Mouse (Mus musculus) stomach, postnatal 0 days (tissue): ENCODE measurements around the gene Rin2. TPM values are rescaled to one million over a fixed set of nuclear protein-coding genes. Genes with fewer than 3 reads are reported as not detected.

Experiments
- ATAC-seq: fragments of 200-750 bp; cut with Nextera tagmentation; 2 replicates; pipeline ENCODE4 v1.8.0; 2017; ENCODE audit not compliant: low FRiP score, low TSS enrichment
- DNase-seq: peaks from one replicate; pipeline ENCODE4 v3.0.0-alpha.2; 2016; ENCODE audit warnings: low spot score
- H3K27ac ChIP-seq: fragments of 300-500 bp; sonication (generic); replicated peaks from 2 replicates; pipeline ENCODE4 v1.5.1; 2014; ENCODE audit warnings: mild to moderate bottlenecking, control low read depth
- H3K27me3 ChIP-seq: fragments of 300-500 bp; sonication (generic); 2 replicates; pipeline ENCODE4 v1.6.1; 2014; ENCODE audit warnings: low read length; ENCODE audit not compliant: control insufficient read depth, insufficient read depth
- H3K36me3 ChIP-seq: fragments of 300-500 bp; sonication (generic); 2 replicates; pipeline ENCODE4 v1.6.1; 2014; ENCODE audit warnings: low read length, mixed read lengths; ENCODE audit not compliant: control insufficient read depth, insufficient read depth
- H3K4me1 ChIP-seq: fragments of 300-500 bp; sonication (generic); replicated peaks from 2 replicates; pipeline ENCODE4 v1.6.1; 2014; ENCODE audit warnings: antibody characterized with exemption; ENCODE audit not compliant: control insufficient read depth, insufficient read depth
- H3K4me2 ChIP-seq: fragments of 300-500 bp; sonication (generic); replicated peaks from 2 replicates; pipeline ENCODE4 v1.6.1; 2014; ENCODE audit warnings: low read depth, mild to moderate bottlenecking, control low read depth, moderate library complexity
- H3K4me3 ChIP-seq: fragments of 300-500 bp; sonication (generic); 2 replicates; pipeline ENCODE4 v1.5.1; 2014; ENCODE audit warnings: low read depth, low read length, control low read depth
- H3K9ac ChIP-seq: fragments of 300-500 bp; sonication (generic); 2 replicates; pipeline ENCODE4 v1.6.1; 2014; ENCODE audit warnings: mild to moderate bottlenecking, low read length, control low read depth, mixed read lengths
- H3K9me3 ChIP-seq: fragments of 300-500 bp; sonication (generic); 2 replicates; pipeline ENCODE4 v1.6.1; 2016; ENCODE audit warnings: low read length; ENCODE audit not compliant: control insufficient read depth
- CTCF ChIP-seq: IDR thresholded peaks from 2 replicates; pipeline ENCODE4 v1.5.1; 2016; ENCODE audit warnings: antibody characterized with exemption, low read depth, mild to moderate bottlenecking, moderate library complexity
- EP300 ChIP-seq: optimal IDR thresholded peaks from 2 replicates; pipeline ENCODE3; 2016; ENCODE audit warnings: antibody characterized with exemption
- WGBS: fragments of 180-500 bp; shearing (Covaris S2); extraction: QIAGEN DNeasy Blood & Tissue Kit; methylation state at CpG from one replicate; pipeline ENCODE4 v1.1.7; 2014; 5-methylcytosine and 5-hydroxymethylcytosine counted together
- polyA plus RNA-seq: library from polyadenylated mRNA; unstranded; fragments of >200 nt; fragmentation: Nextera tagmentation; extraction: Ambion mirVana; gene quantifications from 2 replicates; pipeline ENCODE4 v1.2.1, GENCODE M21; 2015

The Rin2 gene
- polyA plus RNA-seq, 1 experiment from 2014 or later, result 22.2 TPM

DNA sequence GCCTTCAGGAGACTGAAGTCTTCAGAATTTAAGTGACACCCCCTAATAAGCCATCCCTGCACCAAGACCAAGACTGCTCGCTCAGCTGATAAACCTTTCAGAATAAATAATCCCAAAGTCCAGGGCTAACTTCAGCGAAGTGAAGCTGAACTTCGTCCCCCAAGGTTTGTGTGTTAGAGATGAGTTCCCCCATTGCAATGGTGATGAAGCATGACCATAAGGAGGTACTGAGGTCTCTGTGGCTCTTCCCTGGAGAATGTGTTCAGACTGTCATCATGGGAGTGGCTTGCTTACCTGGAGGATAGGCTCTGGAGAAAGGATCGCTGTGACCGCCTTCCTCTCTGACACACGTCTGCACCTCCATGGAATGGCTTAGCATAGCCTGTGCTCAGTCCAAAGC is 133.7 kb downstream of the Rin2 start:
- no peak for TF ChIP-seq EP300
- no peak for TF ChIP-seq CTCF
- ATAC-seq (no peak), DNase-seq (no peak)
- Histone ChIP-seq H3K27ac (no peak overlapping the region), H3K9ac (no peak overlapping the region), H3K4me1 (no peaks in the 10 kb centered on the region), H3K9me3 (no peaks in the 10 kb centered on the region), H3K4me3 (no peak overlapping the region), H3K36me3 (no peaks in the 10 kb centered on the region), H3K4me2 (no peak overlapping the region), H3K27me3 (no peaks in the 10 kb centered on the region)
- 91% methylated on average over 6 of the region's 6 CpGs for WGBS

DNA sequence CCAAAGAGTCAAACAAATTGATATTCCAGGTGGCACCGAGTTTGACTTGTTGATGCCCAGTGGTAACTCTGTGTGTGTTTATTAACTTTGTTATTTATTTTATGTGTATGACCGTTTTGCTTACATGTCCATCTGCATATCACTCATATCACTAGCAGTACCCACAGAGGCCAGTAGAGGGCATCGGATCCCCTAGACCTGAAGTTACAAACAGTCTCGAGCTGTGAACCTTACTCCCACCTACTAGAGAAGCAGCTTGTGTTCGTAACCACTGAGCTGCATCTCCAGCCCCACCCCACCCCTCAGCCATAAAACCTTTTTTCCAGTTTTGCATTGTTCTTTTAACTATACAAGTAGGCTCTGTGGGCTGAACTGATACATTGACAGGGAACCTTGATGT is 135.7 kb downstream of the Rin2 start:
- Histone ChIP-seq H3K9ac (no peak overlapping the region), H3K9me3 (no peaks in the 10 kb centered on the region), H3K4me1 (no peaks in the 10 kb centered on the region), H3K4me3 (no peak overlapping the region), H3K27me3 (no peaks in the 10 kb centered on the region), H3K4me2 (no peak overlapping the region), H3K36me3 (no peaks in the 10 kb centered on the region), H3K27ac (no peak overlapping the region)
- ATAC-seq (no peak), DNase-seq (peak; percentile 29)
- WGBS, result 54% methylated on average over 5 of the region's 5 CpGs
- peak; percentile 67 for TF ChIP-seq CTCF
- no peak for TF ChIP-seq EP300

DNA sequence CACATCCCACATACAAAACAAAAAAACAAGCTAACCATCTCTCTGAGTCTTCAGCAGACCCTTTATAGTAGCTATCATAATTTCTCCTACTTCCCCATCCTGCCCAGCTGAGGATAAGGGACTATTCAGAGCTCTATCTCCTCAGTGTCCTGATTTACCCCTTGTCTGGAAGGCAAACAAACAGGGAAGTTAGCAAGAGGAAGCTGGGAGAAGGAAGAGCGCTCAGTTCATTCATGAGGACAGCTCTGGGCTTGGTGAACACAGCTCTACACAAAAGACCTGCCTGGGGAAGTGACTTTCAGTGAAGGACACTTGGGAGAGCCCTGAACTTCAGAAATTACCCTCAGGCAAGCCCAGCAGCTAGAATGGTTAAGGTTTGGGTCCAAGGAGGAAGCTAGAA is 137.8 kb downstream of the Rin2 start:
- no peak overlapping the region for H3K27ac ChIP-seq

GRCm38 (mm10) chr2:145817195-145817594 is 142.2 kb downstream of the Rin2 start:
- Histone ChIP-seq H3K27ac (no peak overlapping the region), H3K4me1 (no peaks in the 10 kb centered on the region), H3K9me3 (no peaks in the 10 kb centered on the region), H3K9ac (no peak overlapping the region), H3K4me3 (no peak overlapping the region), H3K4me2 (no peak overlapping the region), H3K27me3 (no peaks in the 10 kb centered on the region), H3K36me3 (no peaks in the 10 kb centered on the region)
- ATAC-seq (no peak), DNase-seq (no peak)
- WGBS, result 46% methylated on average over 5 of the region's 5 CpGs
- TF ChIP-seq CTCF, result no peak
- TF ChIP-seq EP300, result no peak

More for the DNA sequence above, 137.8 kb downstream of the Rin2 start:
- TF ChIP-seq EP300 (no peak), CTCF (no peak)
- Histone ChIP-seq H3K27me3 (no peaks in the 10 kb centered on the region), H3K4me1 (no peaks in the 10 kb centered on the region), H3K9me3 (no peaks in the 10 kb centered on the region), H3K4me3 (no peak overlapping the region), H3K36me3 (no peaks in the 10 kb centered on the region), H3K4me2 (no peak overlapping the region), H3K9ac (no peak overlapping the region)
- DNase-seq, result no peak
- ATAC-seq, result no peak
- WGBS, result 68% methylated on average over 1 of the region's 1 CpGs

GRCm38 (mm10) chr2:145822013-145822782 is 147.2 kb downstream of the Rin2 start:
- Histone ChIP-seq H3K9me3 (no peaks in the 10 kb centered on the region), H3K27me3 (no peaks in the 10 kb centered on the region), H3K4me3 (no peak overlapping the region), H3K9ac (no peak overlapping the region), H3K27ac (peak overlapping the region; percentile 81), H3K36me3 (no peaks in the 10 kb centered on the region), H3K4me2 (peak overlapping the region; percentile 27), H3K4me1 (no peaks in the 10 kb centered on the region)
- TF ChIP-seq CTCF, result no peak
- no peak for TF ChIP-seq EP300
- 67% methylated on average over 15 of the region's 15 CpGs for WGBS
- 0 out of 2 replicates have a peak, but pooled peaks have one; percentile 19 for ATAC-seq
- no peak for DNase-seq
